Mouse (Mus musculus) limb, embryonic 15.5 days (tissue): ENCODE data around the gene Fhad1. TPM values are rescaled to one million over a fixed set of nuclear protein-coding genes. Genes with fewer than 3 reads are reported as not detected.

Experiments
- polyA plus RNA-seq: library from polyadenylated mRNA; unstranded; fragments of >200 nt; fragmentation: Nextera tagmentation; extraction: Ambion mirVana; gene quantifications from 2 replicates; pipeline ENCODE4 v1.2.1, GENCODE M21; 2015

The Fhad1 gene
- polyA plus RNA-seq, 1 experiment from 2014 or later = 3.9 TPM

Other genes starting within 250 kb of the Fhad1 start
- gene Dnajc16, start 224.2 kb downstream of the Fhad1 start, polyA plus RNA-seq = 3.6 TPM in 2 replicates
- 13.3 and 14.7 TPM in 2 replicates for gene Casp9, start 221.5 kb downstream of the Fhad1 start, polyA plus RNA-seq
- 0.20 TPM in 1 of 2 replicates, not detected in the other for gene Cela2a, start 188.9 kb downstream of the Fhad1 start, polyA plus RNA-seq
- not detected in 2 replicates for gene Ctrc, start 168.7 kb downstream of the Fhad1 start, polyA plus RNA-seq
- gene Efhd2, start 140.2 kb downstream of the Fhad1 start, polyA plus RNA-seq = 76.0 and 86.0 TPM in 2 replicates
- 26.1 and 26.8 TPM in 2 replicates for gene Tmem51, start 69.2 kb upstream of the Fhad1 start, polyA plus RNA-seq
- 11.1 and 15.2 TPM in 2 replicates for gene Kazn, start 224.3 kb upstream of the Fhad1 start, polyA plus RNA-seq